Mouse (Mus musculus) stomach, embryonic 16.5 days (tissue): ENCODE data around the gene Gm28308. TPM values are rescaled to one million over a fixed set of nuclear protein-coding genes. Genes with fewer than 3 reads are reported as not detected.
A peak's percentile ranks its signal among the peaks of the same experiment; 100 is the strongest.

Source experiments
- ATAC-seq: fragments of 200-750 bp; cut with Nextera tagmentation; 2 replicates; pipeline ENCODE4 v1.8.0; 2017; ENCODE audit warnings: moderate number of reproducible peaks, moderate TSS enrichment; ENCODE audit not compliant: insufficient read depth, low FRiP score
- H3K27ac ChIP-seq: fragments of 300-500 bp; sonication (generic); 2 replicates; pipeline ENCODE4 v1.5.1; 2014; ENCODE audit warnings: low read length
- H3K27me3 ChIP-seq: fragments of 300-500 bp; sonication (generic); 2 replicates; pipeline ENCODE4 v1.6.1; 2014; ENCODE audit warnings: low read length, control low read depth, mixed read lengths; ENCODE audit not compliant: control insufficient read depth, insufficient read depth
- H3K36me3 ChIP-seq: fragments of 300-500 bp; sonication (generic); 2 replicates; pipeline ENCODE4 v1.6.1; 2014; ENCODE audit warnings: low read length; ENCODE audit not compliant: control insufficient read depth, insufficient read depth
- H3K4me1 ChIP-seq: fragments of 300-500 bp; sonication (generic); 2 replicates; pipeline ENCODE4 v1.6.1; 2014; ENCODE audit warnings: low read length, control low read depth, mixed read lengths; ENCODE audit not compliant: control insufficient read depth, insufficient read depth
- H3K4me2 ChIP-seq: fragments of 300-500 bp; sonication (generic); 2 replicates; pipeline ENCODE4 v1.6.1; 2014; ENCODE audit warnings: low read depth, low read length, mixed read lengths
- H3K4me3 ChIP-seq: fragments of 300-500 bp; sonication (generic); replicated peaks from 2 replicates; pipeline ENCODE4 v1.5.1; 2014; ENCODE audit warnings: mild to moderate bottlenecking, low read length
- H3K9ac ChIP-seq: fragments of 300-500 bp; sonication (generic); 2 replicates; pipeline ENCODE4 v1.6.1; 2014; ENCODE audit warnings: low read length
- H3K9me3 ChIP-seq: fragments of 300-500 bp; sonication (generic); replicated peaks from 2 replicates; pipeline ENCODE4 v1.6.1; 2016; ENCODE audit warnings: low read length, control low read depth; ENCODE audit not compliant: control insufficient read depth
- WGBS: fragments of 180-500 bp; shearing (Covaris S2); extraction: QIAGEN DNeasy Blood & Tissue Kit; methylation state at CpG from one replicate; pipeline ENCODE4 v1.1.7; 2014; 5-methylcytosine and 5-hydroxymethylcytosine counted together
- polyA plus RNA-seq: library from polyadenylated mRNA; unstranded; fragments of >200 nt; fragmentation: Nextera tagmentation; extraction: Ambion mirVana; gene quantifications from 2 replicates; pipeline ENCODE4 v1.2.1, GENCODE M21; 2015

The Gm28308 gene
- polyA plus RNA-seq, 1 experiment from 2014 or later = not detected

- no peak overlapping the region for H3K4me2 ChIP-seq
- ATAC-seq = no peak
- H3K36me3 ChIP-seq = no peaks in the 10 kb centered on the region
- WGBS = 31% methylated on average over 9 of the region's 9 CpGs
- peaks cover 87% of the 10 kb centered on the region for H3K27me3 ChIP-seq
- H3K9ac ChIP-seq = no peak overlapping the region
- no peak overlapping the region for H3K27ac ChIP-seq
- H3K9me3 ChIP-seq = no peaks in the 10 kb centered on the region
- H3K4me3 ChIP-seq = no peak overlapping the region
- peaks cover 8% of the 10 kb centered on the region; the same call in 1 of the 2 replicates for H3K4me1 ChIP-seq
These were observed 22.1 kb upstream of the Gm28308 start for GRCm38 (mm10) chr6:52235267-52235666.

- Histone ChIP-seq H3K27me3 (peaks cover 87% of the 10 kb centered on the region), H3K4me1 (peaks cover 4% of the 10 kb centered on the region; the same call in 1 of the 2 replicates)
These were observed 21.4 kb upstream of the Gm28308 start for GRCm38 (mm10) chr6:52234428-52235140.

GRCm38 (mm10) chr6:52233546-52234427 is 20.6 kb upstream of the Gm28308 start:
- H3K9ac ChIP-seq = no peak overlapping the region
- H3K4me2 ChIP-seq = 0 out of 2 replicates have a peak overlapping the region, but pooled peaks have one; percentile 4
- peaks cover 4% of the 10 kb centered on the region; the same call in 1 of the 2 replicates for H3K4me1 ChIP-seq
- no peaks in the 10 kb centered on the region for H3K36me3 ChIP-seq
- no peaks in the 10 kb centered on the region for H3K9me3 ChIP-seq
- peak overlapping the region; percentile 20 for H3K4me3 ChIP-seq
- peak; percentile 48 for ATAC-seq
- H3K27me3 ChIP-seq = peaks cover 88% of the 10 kb centered on the region
- H3K27ac ChIP-seq = no peak overlapping the region
- 1% methylated on average over 66 of the region's 70 CpGs for WGBS

More at GRCm38 (mm10) chr6:52234428-52235140, 21.4 kb upstream of the Gm28308 start:
- Histone ChIP-seq H3K9me3 (no peaks in the 10 kb centered on the region), H3K4me3 (peak overlapping the region; percentile 20; the same call in 1 of the 2 replicates), H3K9ac (no peak overlapping the region), H3K27ac (no peak overlapping the region), H3K4me2 (0 out of 2 replicates have a peak overlapping the region, but pooled peaks have one; percentile 4), H3K36me3 (no peaks in the 10 kb centered on the region)
- WGBS = 2% methylated on average over 68 of the region's 68 CpGs
- no peak for ATAC-seq

GRCm38 (mm10) chr6:52232984-52233545 is 19.9 kb upstream of the Gm28308 start:
- ATAC-seq = no peak
- 4% methylated on average over 23 of the region's 23 CpGs for WGBS
- no peak overlapping the region for H3K4me3 ChIP-seq
- H3K4me1 ChIP-seq = peaks cover 4% of the 10 kb centered on the region; the same call in 1 of the 2 replicates
- no peak overlapping the region for H3K9ac ChIP-seq
- peaks cover 90% of the 10 kb centered on the region for H3K27me3 ChIP-seq
- no peaks in the 10 kb centered on the region for H3K9me3 ChIP-seq
- H3K27ac ChIP-seq = no peak overlapping the region
- no peaks in the 10 kb centered on the region for H3K36me3 ChIP-seq
- no peak overlapping the region for H3K4me2 ChIP-seq

GRCm38 (mm10) chr6:52232568-52232965 is 19.4 kb upstream of the Gm28308 start:
- H3K4me2 ChIP-seq = no peak overlapping the region
- H3K4me1 ChIP-seq = peaks cover 4% of the 10 kb centered on the region; the same call in 1 of the 2 replicates
- no peak overlapping the region for H3K27ac ChIP-seq
- no peaks in the 10 kb centered on the region for H3K36me3 ChIP-seq
- WGBS = under 1% methylated on average over 18 of the region's 18 CpGs
- H3K9ac ChIP-seq = no peak overlapping the region
- H3K4me3 ChIP-seq = no peak overlapping the region
- H3K27me3 ChIP-seq = peaks cover 90% of the 10 kb centered on the region
- no peak for ATAC-seq
- H3K9me3 ChIP-seq = no peaks in the 10 kb centered on the region

GRCm38 (mm10) chr6:52231885-52232567 is 18.9 kb upstream of the Gm28308 start:
- no peak for ATAC-seq
- Histone ChIP-seq H3K9ac (no peak overlapping the region), H3K4me3 (no peak overlapping the region)

GRCm38 (mm10) chr6:52230516-52231165 is 17.5 kb upstream of the Gm28308 start, which contains the start of gene Hoxa9:
Gene Hoxa9, minus strand, starts transcription at chr6:52231089.
- H3K9ac ChIP-seq = no peak within 1 kb of the TSS
- H3K4me2 ChIP-seq = no peak within 1 kb of the TSS

More at GRCm38 (mm10) chr6:52231885-52232567, 18.9 kb upstream of the Gm28308 start:
- Histone ChIP-seq H3K4me1 (peaks cover 4% of the 10 kb centered on the region; the same call in 1 of the 2 replicates), H3K4me2 (no peak overlapping the region), H3K27ac (no peak overlapping the region), H3K9me3 (no peaks in the 10 kb centered on the region), H3K36me3 (no peaks in the 10 kb centered on the region), H3K27me3 (peaks cover 89% of the 10 kb centered on the region)
- 3% methylated on average over 18 of the region's 18 CpGs for WGBS

More at GRCm38 (mm10) chr6:52230516-52231165, 17.5 kb upstream of the Gm28308 start, which contains the start of gene Hoxa9:
- H3K36me3 ChIP-seq = no peaks in the 10 kb centered on the region
- no peak for ATAC-seq
- H3K27ac ChIP-seq = no peak within 1 kb of the TSS
- peaks cover 4% of the 10 kb centered on the region; the same call in 1 of the 2 replicates for H3K4me1 ChIP-seq
- no peak within 1 kb of the TSS for H3K4me3 ChIP-seq
- no peaks in the 10 kb centered on the region for H3K9me3 ChIP-seq
- peaks cover 87% of the 10 kb centered on the region for H3K27me3 ChIP-seq
- 1% methylated on average over 32 of the region's 36 CpGs for WGBS
